Mouse (Mus musculus): ENCODE results near the gene Olfr699. TPM values are rescaled to one million over a fixed set of nuclear protein-coding genes. Genes with fewer than 3 reads are reported as not detected.

Olfr699 gene
- polyA plus RNA-seq (2012; rRNA removed) = not detected in 2 replicates

GRCm38 (mm10) chr7:106793098-106793497 lies at the start of gene Olfr699:
TSS of gene Olfr699 (minus strand) at chr7:106793198.

GRCm38 (mm10) chr7:106833793-106834192 lies 40.8 kb upstream of the Olfr699 start, which contains the start of gene Olfr702:
TSS of gene Olfr702 (minus strand) at chr7:106833893.

GRCm38 (mm10) chr7:106813829-106814228 lies 20.8 kb upstream of the Olfr699 start, which contains the start of gene Olfr701:
TSS of gene Olfr701 (plus strand) at chr7:106814129.

GRCm38 (mm10) chr7:106808734-106809133 lies 15.7 kb upstream of the Olfr699 start, which contains the start of gene Olfr700:
TSS of gene Olfr700 (minus strand) at chr7:106808834.

GRCm38 (mm10) chr7:106755297-106755696 lies 37.7 kb downstream of the Olfr699 start, which contains the start of gene Olfr698:
TSS of gene Olfr698 (minus strand) at chr7:106755397.

GRCm38 (mm10) chr7:106742343-106742742 lies 50.7 kb downstream of the Olfr699 start, which contains the start of gene Olfr697:
TSS of gene Olfr697 (minus strand) at chr7:106742443.

Other genes with a start within 250 kb of the Olfr699 start
- gene Olfr693, start 112.6 kb downstream of the Olfr699 start, polyA plus RNA-seq (2012; rRNA removed) = not detected in 2 replicates
- gene Olfr694, start 101.4 kb downstream of the Olfr699 start, polyA plus RNA-seq (2012; rRNA removed) = not detected in 2 replicates
- not detected in 2 replicates for gene Olfr695, start 76.8 kb downstream of the Olfr699 start, polyA plus RNA-seq (2012; rRNA removed)
- not detected in 2 replicates for gene Olfr697, start 50.8 kb downstream of the Olfr699 start, polyA plus RNA-seq (2012; rRNA removed)
- not detected in 2 replicates for gene Olfr698, start 37.8 kb downstream of the Olfr699 start, polyA plus RNA-seq (2012; rRNA removed)
- not detected in 2 replicates for gene Olfr700, start 15.6 kb upstream of the Olfr699 start, polyA plus RNA-seq (2012; rRNA removed)
- gene Olfr701, start 20.9 kb upstream of the Olfr699 start, polyA plus RNA-seq (2012; rRNA removed) = not detected in 2 replicates
- gene Olfr702, start 40.7 kb upstream of the Olfr699 start, polyA plus RNA-seq (2012; rRNA removed) = not detected in 2 replicates
- gene Olfr703, start 50.2 kb upstream of the Olfr699 start, polyA plus RNA-seq (2012; rRNA removed) = not detected in 2 replicates
- gene Olfr704, start 70.0 kb upstream of the Olfr699 start, polyA plus RNA-seq (2012; rRNA removed) = not detected in 2 replicates
- not detected in 2 replicates for gene Olfr705, start 83.7 kb upstream of the Olfr699 start, polyA plus RNA-seq (2012; rRNA removed)
- gene Olfr706, start 95.0 kb upstream of the Olfr699 start, polyA plus RNA-seq (2012; rRNA removed) = not detected in 2 replicates
- not detected in 2 replicates for gene Olfr707, start 108.0 kb upstream of the Olfr699 start, polyA plus RNA-seq (2012; rRNA removed)
- gene Olfr1532-ps1, start 114.8 kb upstream of the Olfr699 start, polyA plus RNA-seq (2012; rRNA removed) = not detected in 2 replicates
- gene Olfr709-ps1, start 139.0 kb upstream of the Olfr699 start, polyA plus RNA-seq (2012; rRNA removed) = not detected in 2 replicates
- not detected in 2 replicates for gene Olfr710, start 155.1 kb upstream of the Olfr699 start, polyA plus RNA-seq (2012; rRNA removed)
- not detected in 2 replicates for gene Olfr6, start 170.7 kb upstream of the Olfr699 start, polyA plus RNA-seq (2012; rRNA removed)
- not detected in 2 replicates for gene Olfr711, start 182.3 kb upstream of the Olfr699 start, polyA plus RNA-seq (2012; rRNA removed)
- gene Olfr2, start 212.9 kb upstream of the Olfr699 start, polyA plus RNA-seq (2012; rRNA removed) = not detected in 2 replicates
- not detected in 2 replicates for gene Olfr713, start 238.0 kb upstream of the Olfr699 start, polyA plus RNA-seq (2012; rRNA removed)

Measured in stomach, adult 2 months (tissue).